Mouse (Mus musculus): ENCODE measurements at regions not wholly inside any gene's neighbourhood (a gene's known extent, or its start where the extent isn't known, plus 50 kb on each side); places are given as distances from the start of the nearest gene placed in this dataset.

GRCm38 (mm10) chr2:17245821-17246220 is 485.4 kb downstream of the Nebl start:
- TF ChIP-seq EP300 (IDR thresholded peaks at IDR 0.05; ENCODE audit: low read depth) (no peak), CTCF (IDR thresholded peaks at IDR 0.05; ENCODE audit: low read depth) (no peak)
